Mouse (Mus musculus): Measurements from ENCODE around the gene Ypel1.

- TF ChIP-seq POLR2A (IDR thresholded peaks at IDR 0.05; ENCODE audit: control insufficient read depth in 1 of 2, insufficient read depth in 1 of 2, low read depth in 1 of 2, low read length in 2 of 2, poor library complexity in 1 of 2) (no peak), CTCF (IDR thresholded peaks at IDR 0.05 in 2 of 3, conservative IDR thresholded peaks at IDR 0.05 in 1 of 3; ENCODE audit: control insufficient read depth in 1 of 3, insufficient read depth in 1 of 3, low read depth in 2 of 3, low read length in 3 of 3, poor library complexity in 1 of 3, severe bottlenecking in 1 of 3) (no peak), CHD2 (IDR thresholded peaks at IDR 0.05; ENCODE audit: low read length) (no peak), HCFC1 (IDR thresholded peaks at IDR 0.05; ENCODE audit: low read depth, low read length) (no peak), ZKSCAN1 (IDR thresholded peaks at IDR 0.05; ENCODE audit: low read depth, low read length) (no peak), EP300 (IDR thresholded peaks at IDR 0.05; ENCODE audit: low read depth in 1 of 2, low read length in 2 of 2) (no peak), SIN3A (IDR thresholded peaks at IDR 0.05; ENCODE audit: low read length) (no peak), TCF12 (IDR thresholded peaks at IDR 0.05; ENCODE audit: low read depth, low read length) (no peak), GATA1 (IDR thresholded peaks at IDR 0.05; ENCODE audit: low read depth, low read length) (no peak), MAZ (IDR thresholded peaks at IDR 0.05; ENCODE audit: low read depth, low read length) (no peak), MXI1 (IDR thresholded peaks at IDR 0.05; ENCODE audit: low read depth, low read length) (no peak), BHLHE40 (IDR thresholded peaks at IDR 0.05; ENCODE audit: borderline replicate concordance, low read depth, low read length) (no peak), ELF1 (IDR thresholded peaks at IDR 0.05; ENCODE audit: low read depth, low read length) (no peak), TBP (IDR thresholded peaks at IDR 0.05; ENCODE audit: low read depth, low read length) (no peak)
Measured at GRCm38 (mm10) chr16:17049886-17050285, 19.6 kb upstream of the Ypel1 start.

Measured in MEL (cell line).